Mouse (Mus musculus) kidney, postnatal 0 days (tissue): ENCODE measurements at regions not wholly inside any gene's neighbourhood (a gene's known extent, or its start where the extent isn't known, plus 50 kb on each side); places are given as distances from the start of the nearest gene placed in this dataset.

Source experiments
- ATAC-seq: fragments of 200-750 bp; cut with Nextera tagmentation; replicated peaks from 2 replicates; pipeline ENCODE4 v1.8.0; 2017; ENCODE audit warnings: low read depth, moderate number of reproducible peaks, moderate TSS enrichment, moderate library complexity; ENCODE audit not compliant: low FRiP score
- DNase-seq: peaks from one replicate; pipeline ENCODE4 v3.0.0-alpha.2; 2016; ENCODE audit warnings: low spot score
- H3K27ac ChIP-seq: fragments of 300-500 bp; sonication (generic); 2 replicates; pipeline ENCODE4 v1.5.1; 2014; ENCODE audit warnings: mild to moderate bottlenecking
- H3K27me3 ChIP-seq: fragments of 300-500 bp; sonication (generic); 2 replicates; pipeline ENCODE4 v1.6.1; 2014; ENCODE audit warnings: low read length, mixed read lengths; ENCODE audit not compliant: insufficient read depth
- H3K36me3 ChIP-seq: fragments of 300-500 bp; sonication (generic); 2 replicates; pipeline ENCODE4 v1.6.1; 2014; ENCODE audit warnings: low read length, mixed read lengths; ENCODE audit not compliant: insufficient read depth
- H3K4me1 ChIP-seq: fragments of 300-500 bp; sonication (generic); replicated peaks from 2 replicates; pipeline ENCODE4 v1.6.1; 2014; ENCODE audit warnings: antibody characterized with exemption, low read length, mixed read lengths; ENCODE audit not compliant: insufficient read depth
- H3K4me2 ChIP-seq: fragments of 300-500 bp; sonication (generic); 2 replicates; pipeline ENCODE4 v1.6.1; 2014; ENCODE audit warnings: mild to moderate bottlenecking, low read length, moderate library complexity, mixed read lengths
- H3K4me3 ChIP-seq: fragments of 300-500 bp; sonication (generic); replicated peaks from 2 replicates; pipeline ENCODE4 v1.5.1; 2014; ENCODE audit warnings: low read depth, low read length
- H3K9ac ChIP-seq: fragments of 300-500 bp; sonication (generic); 2 replicates; pipeline ENCODE4 v1.6.1; 2014; ENCODE audit warnings: low read depth, low read length
- H3K9me3 ChIP-seq: fragments of 300-500 bp; sonication (generic); replicated peaks from 2 replicates; pipeline ENCODE4 v1.6.1; 2016; ENCODE audit warnings: low read length, inconsistent platforms, mixed read lengths
- CTCF ChIP-seq: IDR thresholded peaks from 2 replicates; pipeline ENCODE4 v1.5.1; 2016; ENCODE audit warnings: antibody characterized with exemption, low read depth, mild to moderate bottlenecking, moderate library complexity
- WGBS: fragments of 180-500 bp; shearing (Covaris S2); extraction: QIAGEN DNeasy Blood & Tissue Kit; methylation state at CpG from one replicate; pipeline ENCODE4 v1.1.7; 2014; 5-methylcytosine and 5-hydroxymethylcytosine counted together

GRCm38 (mm10) chr13:40642931-40643330 is 95.2 kb downstream of the Tfap2a start:
- Histone ChIP-seq H3K27ac (no peak overlapping the region), H3K27me3 (no peaks in the 10 kb centered on the region), H3K4me1 (no peaks in the 10 kb centered on the region), H3K4me3 (no peak overlapping the region), H3K36me3 (no peaks in the 10 kb centered on the region), H3K9me3 (no peaks in the 10 kb centered on the region), H3K9ac (no peak overlapping the region), H3K4me2 (no peak overlapping the region)
- no peak for TF ChIP-seq CTCF
- ATAC-seq (no peak), DNase-seq (no peak)
- WGBS: 68% methylated on average over 6 of the region's 6 CpGs

DNA sequence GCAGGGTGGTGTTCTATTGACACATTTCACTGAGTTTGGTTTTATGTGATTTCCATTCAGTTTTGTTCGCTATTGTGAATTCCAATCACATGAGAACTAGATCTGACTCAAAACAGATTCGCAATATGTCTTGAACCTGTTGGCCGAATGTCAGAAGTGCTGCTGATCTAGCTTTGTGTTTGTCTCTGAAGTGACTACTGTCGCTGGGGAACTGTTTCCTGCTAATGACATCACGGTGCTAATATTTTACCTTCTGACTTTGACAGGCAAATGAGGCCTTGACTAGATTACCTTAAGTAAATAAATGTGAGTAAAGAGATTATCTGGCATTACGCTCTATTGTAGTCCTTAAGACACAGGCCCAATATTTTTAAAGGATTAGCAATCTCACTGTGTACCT is 100.9 kb downstream of the Tfap2a start:
- Histone ChIP-seq H3K9ac (no peak overlapping the region), H3K27ac (no peak overlapping the region), H3K9me3 (no peaks in the 10 kb centered on the region), H3K36me3 (no peaks in the 10 kb centered on the region), H3K4me1 (no peaks in the 10 kb centered on the region), H3K27me3 (no peaks in the 10 kb centered on the region), H3K4me3 (no peak overlapping the region), H3K4me2 (no peak overlapping the region)
- TF ChIP-seq CTCF: no peak
- DNase-seq: no peak
- ATAC-seq: no peak
- 89% methylated on average over 6 of the region's 6 CpGs for WGBS

GRCm38 (mm10) chr13:40617881-40618280 is 120.3 kb downstream of the Tfap2a start:
- Histone ChIP-seq H3K4me3 (no peak overlapping the region), H3K27me3 (no peaks in the 10 kb centered on the region), H3K4me2 (no peak overlapping the region), H3K4me1 (no peaks in the 10 kb centered on the region), H3K9me3 (no peaks in the 10 kb centered on the region), H3K9ac (no peak overlapping the region), H3K36me3 (no peaks in the 10 kb centered on the region), H3K27ac (no peak overlapping the region)
- DNase-seq (no peak), ATAC-seq (no peak)
- 0 out of 2 replicates have a peak, but pooled peaks have one; percentile 3 for TF ChIP-seq CTCF
- WGBS: 96% methylated on average over 20 of the region's 20 CpGs

- WGBS: 86% methylated on average over 4 of the region's 4 CpGs
- Histone ChIP-seq H3K4me1 (peaks cover 6% of the 10 kb centered on the region; the same call in 1 of the 2 replicates), H3K27me3 (no peaks in the 10 kb centered on the region), H3K36me3 (no peaks in the 10 kb centered on the region), H3K9me3 (no peaks in the 10 kb centered on the region), H3K4me3 (no peak overlapping the region), H3K9ac (no peak overlapping the region), H3K27ac (no peak overlapping the region), H3K4me2 (no peak overlapping the region)
- DNase-seq (no peak), ATAC-seq (no peak)
- TF ChIP-seq CTCF: no peak
Observed at GRCm38 (mm10) chr13:40608526-40608925, 129.7 kb downstream of the Tfap2a start.

DNA sequence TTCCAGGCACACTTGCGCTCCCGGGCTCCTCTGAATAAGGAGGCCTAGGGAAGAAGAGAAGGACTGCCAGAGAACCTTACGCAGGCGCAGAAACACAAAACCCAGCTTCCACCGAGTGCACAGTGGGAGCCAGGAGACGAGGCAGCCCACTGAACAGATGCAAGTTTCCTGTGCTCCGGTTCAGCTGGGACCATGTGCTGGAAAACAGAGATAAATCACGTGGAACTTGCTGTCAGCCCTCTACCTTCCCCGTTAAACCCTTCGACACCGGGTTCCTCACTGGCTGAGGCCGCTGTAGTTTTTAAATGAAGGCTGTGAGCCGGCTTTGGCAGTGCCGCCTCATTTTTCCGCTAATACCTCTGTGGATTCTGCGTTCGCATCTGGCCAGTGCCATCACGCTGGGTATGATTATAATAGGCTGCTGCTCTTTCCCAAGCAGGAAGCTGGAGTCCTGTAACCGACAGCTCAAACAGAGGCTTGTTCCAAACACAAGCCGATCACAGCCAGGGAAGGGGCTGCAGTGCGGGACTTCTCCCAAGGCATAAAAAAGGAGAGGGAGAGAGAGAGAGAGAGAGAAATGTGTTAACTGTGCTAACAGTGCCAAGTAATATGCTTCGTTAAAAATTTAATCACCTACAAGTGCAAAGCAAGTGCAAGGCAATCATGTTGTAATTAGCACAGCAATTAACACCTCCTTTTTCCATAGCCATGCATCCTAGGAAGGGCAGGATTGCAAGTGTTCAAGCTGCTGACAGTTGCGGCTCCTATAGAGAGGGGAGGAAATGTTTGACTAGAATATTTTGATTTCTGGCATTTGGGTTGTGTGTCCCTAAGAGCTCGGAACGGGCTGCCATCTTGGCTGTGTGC is 131.5 kb downstream of the Tfap2a start:
- H3K36me3 ChIP-seq: no peaks in the 10 kb centered on the region
- H3K27ac ChIP-seq: no peak overlapping the region
- no peaks in the 10 kb centered on the region for H3K9me3 ChIP-seq
- no peak for TF ChIP-seq CTCF
- peak overlapping the region; percentile 16 for H3K4me3 ChIP-seq
- 0 out of 2 replicates have a peak overlapping the region, but pooled peaks have one; percentile 2 for H3K9ac ChIP-seq
- ATAC-seq: peak; percentile 36; the same call in 1 of the 2 replicates
- H3K4me1 ChIP-seq: peaks cover 6% of the 10 kb centered on the region; the same call in 1 of the 2 replicates
- peak; percentile 73 for DNase-seq
- peak overlapping the region; percentile 52 for H3K4me2 ChIP-seq
- H3K27me3 ChIP-seq: no peaks in the 10 kb centered on the region
- WGBS: 19% methylated on average over 25 of the region's 25 CpGs

DNA sequence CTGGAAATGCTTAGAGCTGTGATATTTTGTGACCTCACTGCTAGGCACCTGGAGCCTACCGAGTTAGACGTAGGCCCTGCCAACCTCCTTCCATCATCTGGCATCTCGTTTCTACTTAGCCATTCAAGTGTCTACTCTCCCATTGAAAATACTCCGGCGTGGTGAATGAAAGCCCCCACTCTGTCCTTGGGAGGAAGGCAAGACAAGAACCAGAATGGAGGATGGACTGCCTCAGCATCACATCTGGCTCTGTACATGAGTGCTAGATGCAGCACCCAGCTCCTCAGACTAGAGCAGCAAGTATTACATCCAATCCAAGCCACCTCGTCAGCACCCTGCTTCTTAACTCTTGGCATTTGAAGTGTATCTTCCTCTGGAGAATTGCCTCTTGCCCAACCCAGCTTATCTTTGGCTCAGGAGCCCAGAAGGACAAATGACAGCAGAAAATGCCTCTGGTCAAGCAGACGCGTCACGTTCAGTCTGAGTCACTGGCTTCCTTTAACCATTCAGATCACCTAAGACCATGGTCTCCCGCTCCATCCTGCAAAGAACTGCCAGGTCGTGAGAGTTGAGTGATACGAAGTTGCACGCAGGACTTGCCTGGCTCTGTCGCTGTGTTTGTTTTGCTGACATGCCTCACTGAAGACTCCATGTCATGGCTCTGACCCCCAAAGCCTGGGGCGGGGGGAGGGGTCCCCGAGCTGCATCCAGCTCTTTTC is 132.3 kb downstream of the Tfap2a start:
- no peaks in the 10 kb centered on the region for H3K9me3 ChIP-seq
- 0 out of 2 replicates have a peak, but pooled peaks have one; percentile 21 for ATAC-seq
- DNase-seq: no peak
- H3K27ac ChIP-seq: no peak overlapping the region
- WGBS: 45% methylated on average over 16 of the region's 16 CpGs
- H3K4me1 ChIP-seq: peaks cover 6% of the 10 kb centered on the region; the same call in 1 of the 2 replicates
- peak overlapping the region; percentile 52 for H3K4me2 ChIP-seq
- H3K4me3 ChIP-seq: peak overlapping the region; percentile 16; the same call in 1 of the 2 replicates
- TF ChIP-seq CTCF: no peak
- H3K9ac ChIP-seq: 0 out of 2 replicates have a peak overlapping the region, but pooled peaks have one; percentile 2
- H3K27me3 ChIP-seq: no peaks in the 10 kb centered on the region
- H3K36me3 ChIP-seq: no peaks in the 10 kb centered on the region
